Comparison of ENCODE assay signal across 16 mouse cellular contexts in genomic region chr3:153492986-153493385, GRCm38 (mm10).
DNase-seq lines count a peak whose midpoint lies in the region; ATAC-seq and TF ChIP-seq lines count a peak whose summit lies in the region.
"Had no signal": no experiment of that assay in that cellular context is flagged by ENCODE, and none has a peak within 500 bp of the region (broad histone marks: within the 10 kb centered on the region; RNA-seq: fewer than 3 reads in every experiment).

No protein-coding gene starts in this region.

- DNase-seq in frontal cortex, postnatal 10 days (ENCODE audit: low spot score in 2 of 2) = no peak
- peak; percentile 80 for DNase-seq in MN1 (ENCODE audit: low spot score)
- DNase-seq in lung, postnatal 10 days = peak; percentile 69
- no peak for DNase-seq in spleen, postnatal 10 days (ENCODE audit: low spot score in 2 of 2)
- DNase-seq in left cerebral cortex, adult 2 months (ENCODE audit: extremely low spot score in 1 of 2, low spot score in 2 of 2) = no peak
- no peak for DNase-seq in kidney, postnatal 25 days
- DNase-seq: adrenal gland, adult 8-10 months; B cell, adult 2 months; cerebellum, adult 9-11 months; kidney, postnatal 10 days had no signal

- no peak for TF ChIP-seq CTCF in left cerebral cortex, adult 2 months (IDR thresholded peaks at IDR 0.05)

- H3K4me3 ChIP-seq in left cerebral cortex, adult 2 months = no peak overlapping the region
- H3K4me3 ChIP-seq: hindbrain, embryonic 10.5 days; intestine, embryonic 15.5 days; neural tube, embryonic 12.5 days had no signal

- intact Hi-C loops in left cerebral cortex, adult 2 months (cut with DNase I) = loop anchor here (10.0 kb wide), 1 partner anchor 258 kb away; no protein-coding TSS in a partner anchor

- peak; percentile 46; the same call in 1 of the 2 replicates for ATAC-seq in frontal cortex, adult (ENCODE audit: low TSS enrichment)
- peak; percentile 55 for ATAC-seq in granulocyte monocyte progenitor cell, adult 5-6 weeks (replicated peaks; ENCODE audit: poor library complexity, severe bottlenecking)
- ATAC-seq: intestine, embryonic 15.5 days; midbrain, embryonic 16.5 days had no signal

- H3K27ac ChIP-seq in left cerebral cortex, adult 2 months = no peak overlapping the region
- H3K27ac ChIP-seq: hindbrain, embryonic 10.5 days; intestine, embryonic 15.5 days; neural tube, embryonic 12.5 days had no signal

Comparison
In these comparisons a context has a peak if more than half of its experiments do, and no peak if none do; other contexts are left out.
1. DNase-seq: peak in MN1 (single experiment) and lung, postnatal 10 days (single experiment); none in frontal cortex, postnatal 10 days (0 of 2), spleen, postnatal 10 days (0 of 2), left cerebral cortex, adult 2 months (0 of 2) and kidney, postnatal 25 days (0 of 2).